Mouse (Mus musculus) lung, embryonic 16.5 days (tissue): Measurements from ENCODE around the gene Rnf186. TPM values are rescaled to one million over a fixed set of nuclear protein-coding genes. Genes with fewer than 3 reads are reported as not detected.

Source experiments
- ATAC-seq: fragments of 200-750 bp; cut with Nextera tagmentation; 2 replicates; pipeline ENCODE4 v1.8.0; 2017; ENCODE audit warnings: low read depth, mild to moderate bottlenecking, moderate library complexity
- H3K27ac ChIP-seq: fragments of 300-500 bp; sonication (generic); 2 replicates; pipeline ENCODE4 v1.5.1; 2014; ENCODE audit warnings: mild to moderate bottlenecking, control low read depth, low read length
- H3K27me3 ChIP-seq: fragments of 300-500 bp; sonication (generic); 2 replicates; pipeline ENCODE4 v1.6.1; 2014; ENCODE audit warnings: low read depth, low read length, mixed read lengths; ENCODE audit not compliant: control insufficient read depth, insufficient read depth
- H3K36me3 ChIP-seq: fragments of 300-500 bp; sonication (generic); 2 replicates; pipeline ENCODE4 v1.6.1; 2014; ENCODE audit warnings: low read length; ENCODE audit not compliant: control insufficient read depth, insufficient read depth
- H3K4me1 ChIP-seq: fragments of 300-500 bp; sonication (generic); replicated peaks from 2 replicates; pipeline ENCODE4 v1.6.1; 2014; ENCODE audit warnings: low read length, mixed read lengths; ENCODE audit not compliant: control insufficient read depth, insufficient read depth
- H3K4me2 ChIP-seq: fragments of 300-500 bp; sonication (generic); 2 replicates; pipeline ENCODE4 v1.6.1; 2014; ENCODE audit warnings: low read depth, low read length, control low read depth
- H3K4me3 ChIP-seq: fragments of 300-500 bp; sonication (generic); 2 replicates; pipeline ENCODE4 v1.5.1; 2014; ENCODE audit warnings: mild to moderate bottlenecking, low read length, control low read depth
- H3K9ac ChIP-seq: fragments of 300-500 bp; sonication (generic); 2 replicates; pipeline ENCODE4 v1.6.1; 2014; ENCODE audit warnings: low read length, control low read depth
- H3K9me3 ChIP-seq: fragments of 300-500 bp; sonication (generic); 2 replicates; pipeline ENCODE4 v1.6.1; 2016; ENCODE audit warnings: low read length; ENCODE audit not compliant: control insufficient read depth
- WGBS: fragments of 180-500 bp; shearing (Covaris S2); extraction: QIAGEN DNeasy Blood & Tissue Kit; methylation state at CpG from one replicate; pipeline ENCODE4 v1.1.7; 2014; 5-methylcytosine and 5-hydroxymethylcytosine counted together
- polyA plus RNA-seq: library from polyadenylated mRNA; unstranded; fragments of >200 nt; fragmentation: Nextera tagmentation; extraction: Ambion mirVana; gene quantifications from 2 replicates; pipeline ENCODE4 v1.2.1, GENCODE M21; 2015

Rnf186 gene
- polyA plus RNA-seq, 1 experiment from 2014 or later, result 4.0 TPM

DNA sequence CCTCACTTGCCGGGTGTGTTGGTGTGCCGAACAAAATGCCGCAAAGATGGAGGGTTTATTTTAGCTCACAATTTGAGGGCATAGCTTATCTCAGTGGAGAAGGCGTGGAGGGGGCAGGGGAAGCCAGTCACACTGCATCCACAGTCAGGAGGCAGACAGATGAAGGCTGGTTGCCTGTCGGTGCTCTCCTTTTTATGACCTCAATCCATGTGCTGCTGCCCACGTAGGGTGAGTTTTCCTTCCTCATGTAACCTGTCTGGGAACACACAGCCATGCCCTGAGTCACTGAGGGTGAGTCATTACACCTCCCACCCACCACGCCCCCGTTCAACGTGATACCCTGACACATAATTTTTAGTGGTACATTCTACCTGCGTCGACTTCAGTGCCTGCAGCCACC lies 31.7 kb downstream of the Rnf186 start:
- Histone ChIP-seq H3K36me3 (no peaks in the 10 kb centered on the region), H3K4me2 (no peak overlapping the region), H3K4me1 (no peaks in the 10 kb centered on the region), H3K27ac (no peak overlapping the region), H3K27me3 (no peaks in the 10 kb centered on the region), H3K4me3 (no peak overlapping the region), H3K9ac (no peak overlapping the region), H3K9me3 (no peaks in the 10 kb centered on the region)
- WGBS, result 76% methylated on average over 11 of the region's 11 CpGs
- no peak for ATAC-seq

DNA sequence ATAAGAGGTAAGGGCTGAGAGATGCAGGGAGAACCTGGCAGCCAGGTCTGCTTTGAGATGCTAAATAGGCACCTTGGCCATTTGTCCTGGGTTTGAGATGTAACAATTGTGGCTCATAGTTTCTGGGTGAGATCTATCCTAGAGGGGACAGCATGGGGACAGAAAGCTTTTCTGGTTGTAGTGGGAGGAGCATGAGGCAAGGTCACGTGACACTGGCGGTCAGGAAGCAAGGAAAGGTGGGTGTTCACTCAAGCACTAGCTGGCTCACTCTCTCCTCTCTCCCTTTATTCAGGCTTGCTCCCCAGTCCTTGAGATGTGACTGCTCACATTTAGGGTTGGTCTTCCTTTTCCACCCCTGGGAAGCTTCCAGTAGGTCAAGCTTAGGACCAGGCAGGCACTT lies 34.1 kb downstream of the Rnf186 start:
- 23% methylated on average over 2 of the region's 2 CpGs for WGBS
- Histone ChIP-seq H3K4me2 (no peak overlapping the region), H3K9ac (no peak overlapping the region)

DNA sequence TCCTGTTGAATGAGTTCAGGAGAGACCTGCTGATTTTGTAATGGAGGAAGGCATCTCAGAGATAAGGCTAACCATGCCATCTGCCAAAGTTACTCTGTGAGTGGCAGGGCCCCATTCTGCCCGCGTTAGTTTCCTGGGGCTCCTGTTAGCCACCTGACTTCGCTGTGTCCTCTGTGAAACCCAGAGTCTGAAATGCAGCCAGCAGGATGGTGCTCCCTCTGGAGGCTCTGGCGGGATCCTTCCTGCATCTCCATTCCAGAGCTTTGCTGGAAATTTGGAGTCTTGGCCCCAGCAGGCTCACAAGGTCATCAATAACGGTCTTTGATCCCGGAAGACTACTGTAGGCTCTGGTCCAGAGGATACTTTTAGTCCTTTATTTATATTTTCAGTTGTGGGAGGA lies 34.5 kb downstream of the Rnf186 start:
- no peaks in the 10 kb centered on the region for H3K4me1 ChIP-seq
- H3K4me3 ChIP-seq, result no peak overlapping the region
- no peak overlapping the region for H3K27ac ChIP-seq
- no peak for ATAC-seq
- H3K36me3 ChIP-seq, result no peaks in the 10 kb centered on the region
- 13% methylated on average over 6 of the region's 6 CpGs for WGBS
- H3K9ac ChIP-seq, result no peak overlapping the region
- H3K4me2 ChIP-seq, result no peak overlapping the region
- H3K27me3 ChIP-seq, result no peaks in the 10 kb centered on the region
- no peaks in the 10 kb centered on the region for H3K9me3 ChIP-seq

More for the DNA sequence above, 34.1 kb downstream of the Rnf186 start:
- Histone ChIP-seq H3K36me3 (no peaks in the 10 kb centered on the region), H3K9me3 (no peaks in the 10 kb centered on the region), H3K4me1 (no peaks in the 10 kb centered on the region), H3K4me3 (no peak overlapping the region), H3K27ac (no peak overlapping the region), H3K27me3 (no peaks in the 10 kb centered on the region)
- ATAC-seq, result no peak

DNA sequence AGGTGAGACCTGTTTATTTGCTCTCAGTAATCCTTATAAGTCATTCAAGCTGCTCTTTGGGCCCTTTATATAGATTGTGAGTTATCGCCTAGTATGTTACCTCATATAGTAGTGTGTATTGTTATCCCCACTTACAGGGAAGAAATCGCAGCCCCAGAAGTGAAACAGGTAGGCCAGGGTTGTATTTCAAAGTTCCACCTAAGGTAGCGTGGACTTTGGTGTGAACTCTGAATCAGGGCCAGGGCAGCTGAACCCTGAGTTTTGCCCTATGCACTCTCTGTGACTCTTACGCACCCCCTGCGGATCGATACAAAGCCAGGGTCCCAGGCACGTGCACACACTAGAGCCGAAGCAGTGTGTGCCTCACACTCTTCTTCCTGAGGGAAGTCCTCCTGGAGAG lies 37.2 kb downstream of the Rnf186 start:
- H3K27ac ChIP-seq, result no peak overlapping the region
- WGBS, result 82% methylated on average over 8 of the region's 8 CpGs
- ATAC-seq, result no peak
- H3K27me3 ChIP-seq, result no peaks in the 10 kb centered on the region
- H3K4me2 ChIP-seq, result no peak overlapping the region
- H3K4me3 ChIP-seq, result no peak overlapping the region
- no peaks in the 10 kb centered on the region for H3K9me3 ChIP-seq
- no peaks in the 10 kb centered on the region for H3K36me3 ChIP-seq
- H3K4me1 ChIP-seq, result no peaks in the 10 kb centered on the region
- no peak overlapping the region for H3K9ac ChIP-seq

DNA sequence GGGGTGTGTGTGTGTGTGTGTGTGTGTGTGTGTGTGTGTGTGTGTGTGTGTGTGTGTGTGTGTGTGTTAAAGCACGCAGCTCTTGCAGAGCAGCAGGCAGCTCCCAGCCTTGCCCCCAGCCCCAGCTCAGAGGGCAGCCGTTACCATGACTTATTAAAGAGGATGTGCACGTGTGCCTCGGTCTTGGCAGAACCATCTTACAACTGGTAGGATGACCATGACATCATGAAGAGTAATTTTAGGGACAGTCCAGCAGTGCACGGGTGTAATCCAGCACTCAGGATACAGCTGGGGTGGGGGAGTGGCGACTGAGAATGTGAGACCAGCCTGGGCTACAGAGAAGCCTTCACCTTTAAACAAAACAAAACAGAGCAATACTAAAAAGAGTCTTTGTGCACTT lies 38.3 kb downstream of the Rnf186 start:
- H3K4me2 ChIP-seq, result no peak overlapping the region
- H3K9ac ChIP-seq, result no peak overlapping the region
- H3K36me3 ChIP-seq, result no peaks in the 10 kb centered on the region
- H3K4me3 ChIP-seq, result no peak overlapping the region
- 42% methylated on average over 6 of the region's 6 CpGs for WGBS
- no peaks in the 10 kb centered on the region for H3K27me3 ChIP-seq
- no peak for ATAC-seq
- no peaks in the 10 kb centered on the region for H3K9me3 ChIP-seq
- no peaks in the 10 kb centered on the region for H3K4me1 ChIP-seq
- no peak overlapping the region for H3K27ac ChIP-seq

DNA sequence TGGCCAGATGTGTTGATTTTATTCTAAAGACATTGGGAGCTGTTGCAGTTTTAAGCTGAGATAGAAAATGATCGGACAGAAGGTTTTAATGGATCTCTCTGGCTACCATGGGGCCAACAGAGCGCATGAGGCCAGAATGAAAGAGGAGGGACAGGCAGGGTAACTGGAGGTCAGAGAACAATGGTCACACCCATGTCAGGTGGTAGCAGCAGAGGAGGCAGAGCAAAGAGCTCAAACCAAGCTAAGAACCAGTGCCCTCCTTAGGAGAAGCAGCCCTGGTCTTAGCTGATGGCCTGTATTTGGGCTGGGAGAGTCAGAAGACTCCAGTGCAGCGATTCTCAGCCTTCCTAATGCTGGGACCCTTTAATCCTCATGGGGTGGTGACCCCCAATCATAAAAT lies 40.4 kb downstream of the Rnf186 start:
- Histone ChIP-seq H3K27me3 (no peaks in the 10 kb centered on the region), H3K27ac (no peak overlapping the region), H3K4me1 (no peaks in the 10 kb centered on the region), H3K9ac (no peak overlapping the region), H3K9me3 (no peaks in the 10 kb centered on the region), H3K4me2 (no peak overlapping the region), H3K36me3 (no peaks in the 10 kb centered on the region), H3K4me3 (no peak overlapping the region)
- 80% methylated on average over 3 of the region's 3 CpGs for WGBS
- ATAC-seq, result no peak

DNA sequence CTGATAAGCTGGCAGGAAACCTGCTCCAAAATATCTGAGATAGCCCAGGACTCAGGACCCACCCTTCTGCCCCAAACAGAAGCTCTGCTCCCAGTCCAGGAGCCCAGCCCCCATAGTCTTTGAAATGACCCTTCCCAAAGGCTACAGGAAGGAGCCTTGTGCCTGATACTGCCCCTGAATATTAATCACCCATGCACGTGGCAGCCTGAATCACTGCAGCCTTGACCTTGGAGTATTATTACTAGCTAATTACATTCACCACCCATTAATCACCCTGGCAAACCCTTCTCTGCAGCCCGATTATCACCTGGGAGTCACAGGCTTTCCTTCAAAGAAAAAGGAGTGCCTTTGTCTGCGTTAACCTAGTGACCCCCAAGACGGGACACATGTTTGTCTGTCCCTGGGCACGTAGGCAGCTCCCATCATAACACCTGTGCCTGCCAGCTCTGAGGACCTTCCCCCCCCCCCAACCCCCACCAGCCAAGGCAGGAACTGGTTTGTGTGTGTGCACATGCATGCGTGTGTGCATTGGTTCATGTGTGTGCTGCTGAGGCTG lies 41.1 kb downstream of the Rnf186 start:
- Histone ChIP-seq H3K4me2 (no peak overlapping the region), H3K27ac (no peak overlapping the region), H3K4me3 (no peak overlapping the region), H3K27me3 (no peaks in the 10 kb centered on the region), H3K36me3 (no peaks in the 10 kb centered on the region), H3K4me1 (no peaks in the 10 kb centered on the region), H3K9ac (no peak overlapping the region), H3K9me3 (no peaks in the 10 kb centered on the region)
- 31% methylated on average over 6 of the region's 6 CpGs for WGBS
- ATAC-seq, result no peak

DNA sequence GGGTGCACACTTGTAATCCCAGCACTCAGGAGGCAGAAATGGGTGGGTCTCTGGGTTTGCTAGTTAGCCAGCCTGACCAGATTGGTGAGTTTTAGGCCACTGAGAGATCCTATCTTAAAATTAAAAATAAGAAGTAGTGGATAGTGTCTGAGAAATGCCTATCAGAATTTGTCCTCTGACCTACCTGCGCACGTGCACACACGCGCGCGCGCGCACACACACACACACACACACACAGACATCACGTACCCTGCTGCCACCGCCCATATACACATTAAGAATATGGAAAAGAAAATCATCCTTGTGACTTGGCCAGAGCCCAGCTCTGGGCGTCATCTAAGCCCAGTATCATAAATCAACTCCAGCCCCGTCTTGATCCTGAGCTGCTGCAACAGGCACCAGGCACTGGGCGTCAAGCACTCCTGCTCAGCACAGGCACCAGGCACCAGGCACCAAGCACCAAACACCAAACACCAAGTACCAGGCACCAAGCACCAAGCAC lies 44.3 kb downstream of the Rnf186 start:
- Histone ChIP-seq H3K4me1 (no peaks in the 10 kb centered on the region), H3K4me3 (no peak overlapping the region), H3K36me3 (no peaks in the 10 kb centered on the region), H3K9ac (no peak overlapping the region), H3K4me2 (no peak overlapping the region), H3K9me3 (no peaks in the 10 kb centered on the region), H3K27ac (no peak overlapping the region), H3K27me3 (no peaks in the 10 kb centered on the region)
- WGBS, result 86% methylated on average over 13 of the region's 13 CpGs
- no peak for ATAC-seq

DNA sequence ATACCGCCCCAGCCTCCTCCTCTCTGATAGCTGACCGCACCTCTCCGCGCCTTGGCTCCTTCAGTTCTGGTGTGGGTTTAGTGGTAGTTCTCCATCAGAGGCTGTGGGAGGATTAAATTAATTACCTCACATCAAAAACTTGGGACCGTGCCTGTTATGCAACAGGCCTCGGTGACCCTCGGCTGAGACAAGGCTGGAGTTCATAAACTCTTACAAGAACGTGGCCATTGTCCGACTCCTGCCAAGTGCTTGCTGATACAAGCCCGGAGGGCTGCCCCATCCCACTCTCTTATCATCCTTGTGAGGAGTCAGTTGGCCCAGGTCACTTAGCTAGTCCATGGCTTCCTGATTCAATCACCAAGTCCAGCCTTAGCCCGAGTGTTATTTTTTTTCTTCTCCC lies 46.4 kb downstream of the Rnf186 start:
- no peak overlapping the region for H3K4me2 ChIP-seq
- ATAC-seq, result no peak
- H3K4me1 ChIP-seq, result no peaks in the 10 kb centered on the region
- no peaks in the 10 kb centered on the region for H3K27me3 ChIP-seq
- no peak overlapping the region for H3K4me3 ChIP-seq
- WGBS, result 67% methylated on average over 11 of the region's 11 CpGs
- H3K9ac ChIP-seq, result no peak overlapping the region
- no peak overlapping the region for H3K27ac ChIP-seq
- no peaks in the 10 kb centered on the region for H3K9me3 ChIP-seq
- H3K36me3 ChIP-seq, result no peaks in the 10 kb centered on the region

DNA sequence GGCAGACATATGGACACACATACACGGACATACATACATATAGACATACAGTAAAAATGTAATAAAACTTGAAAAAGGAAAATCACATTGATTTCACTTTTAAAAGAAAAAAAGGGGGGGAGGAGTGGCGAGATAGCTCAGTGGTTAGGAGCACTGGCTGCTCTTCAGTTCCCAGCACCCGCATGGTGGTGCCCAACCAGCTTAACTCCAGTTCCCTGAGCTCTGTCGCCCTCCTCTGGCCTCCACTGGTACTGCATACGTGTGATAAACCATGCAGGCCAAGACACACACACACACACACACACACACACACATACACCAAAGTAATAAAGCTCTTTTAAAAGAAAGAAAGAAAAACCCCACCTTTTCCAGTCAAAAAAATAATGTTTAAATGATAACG lies 47.9 kb downstream of the Rnf186 start:
- no peak overlapping the region for H3K9ac ChIP-seq
- no peak overlapping the region for H3K27ac ChIP-seq
- H3K27me3 ChIP-seq, result no peaks in the 10 kb centered on the region
- H3K36me3 ChIP-seq, result no peaks in the 10 kb centered on the region
- WGBS, result 80% methylated on average over 6 of the region's 6 CpGs
- no peak for ATAC-seq
- H3K9me3 ChIP-seq, result no peaks in the 10 kb centered on the region
- H3K4me3 ChIP-seq, result no peak overlapping the region
- H3K4me1 ChIP-seq, result no peaks in the 10 kb centered on the region
- H3K4me2 ChIP-seq, result no peak overlapping the region
